Mouse (Mus musculus): Measurements from ENCODE around the gene Hoxc5.

GRCm38 (mm10) chr15:102975034-102975433 lies 7.8 kb downstream of the Hoxc5 start:
- TF ChIP-seq CTCF (IDR thresholded peaks at IDR 0.05; ENCODE audit: control insufficient read depth, insufficient read depth, insufficient read length) = no peak
- TF ChIP-seq USF1 (IDR thresholded peaks at IDR 0.05; ENCODE audit: low read depth) = no peak
- no peak for TF ChIP-seq FOSL1 (IDR thresholded peaks at IDR 0.05; ENCODE audit: insufficient read depth, low read length, poor library complexity, severe bottlenecking)
- no peak for TF ChIP-seq MYOG (IDR thresholded peaks at IDR 0.05; ENCODE audit: control insufficient read depth, extremely low read depth, insufficient read length)
- no peak for TF ChIP-seq MAX (IDR thresholded peaks at IDR 0.05)
- TF ChIP-seq MYOD1 (IDR thresholded peaks at IDR 0.05; ENCODE audit: control insufficient read depth, insufficient read length, low read depth) = no peak
- no peak for TF ChIP-seq CEBPB (IDR thresholded peaks at IDR 0.05; ENCODE audit: low read depth)

Data from C2C12 (cell line).